Mouse (Mus musculus): ENCODE data around the gene Thbd.

The Thbd gene

GRCm38 (mm10) chr2:148407870-148408760, at the start of gene Thbd:
Thbd (minus strand) TSS chr2:148408188.
- peak; percentile 81 to 90 for DNase-seq

- DNase-seq, result no peak
Measured at GRCm38 (mm10) chr2:148455341-148455740, 47.4 kb upstream of the Thbd start.

- DNase-seq, result no peak
Measured at GRCm38 (mm10) chr2:148454014-148454542, 46.1 kb upstream of the Thbd start.

DNA sequence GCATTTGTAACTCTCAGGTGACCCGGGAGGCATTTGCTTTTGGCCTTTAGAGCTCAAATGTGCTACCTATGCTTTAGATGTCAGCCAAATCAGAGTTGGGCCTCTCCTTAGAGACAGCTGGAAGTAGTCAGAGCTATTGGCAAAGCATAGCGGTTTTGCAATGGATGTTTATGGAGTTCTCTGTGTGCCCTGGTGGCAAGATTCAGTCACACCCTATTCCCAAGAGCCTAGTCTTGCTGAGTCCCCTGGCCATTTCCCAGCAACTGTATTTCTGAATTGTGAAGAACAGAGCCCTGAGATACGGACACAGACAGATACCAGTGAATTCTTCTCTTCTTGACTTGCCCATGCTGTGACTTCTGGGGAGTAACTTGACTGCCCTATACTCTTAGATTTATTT, 45.1 kb upstream of the Thbd start:
- DNase-seq, result no peak

- no peak for DNase-seq
Measured at GRCm38 (mm10) chr2:148451498-148451897, 43.5 kb upstream of the Thbd start.

GRCm38 (mm10) chr2:148450616-148451015, 42.6 kb upstream of the Thbd start:
- no peak for DNase-seq

DNA sequence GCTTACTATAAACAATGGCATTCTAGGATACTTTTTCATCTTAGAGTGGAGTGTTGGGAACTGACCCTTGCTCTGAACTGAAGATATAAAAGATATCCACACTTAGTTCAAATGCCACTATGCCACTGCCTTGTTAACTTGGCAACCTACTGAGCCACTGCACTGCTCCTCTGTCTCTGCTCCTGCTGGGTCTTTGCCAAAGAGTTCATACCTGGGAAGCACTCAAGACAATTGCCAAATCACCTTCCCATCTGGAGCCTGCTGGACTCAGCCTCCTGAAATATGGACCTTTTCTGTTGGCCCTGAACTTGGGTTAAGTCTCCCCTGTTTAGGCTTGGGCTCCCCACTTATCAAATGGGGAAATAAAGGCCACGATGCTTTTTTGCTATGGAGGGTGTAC, 41.7 kb upstream of the Thbd start:
- peak in 1 of 2 experiments; percentile 29 for DNase-seq

DNA sequence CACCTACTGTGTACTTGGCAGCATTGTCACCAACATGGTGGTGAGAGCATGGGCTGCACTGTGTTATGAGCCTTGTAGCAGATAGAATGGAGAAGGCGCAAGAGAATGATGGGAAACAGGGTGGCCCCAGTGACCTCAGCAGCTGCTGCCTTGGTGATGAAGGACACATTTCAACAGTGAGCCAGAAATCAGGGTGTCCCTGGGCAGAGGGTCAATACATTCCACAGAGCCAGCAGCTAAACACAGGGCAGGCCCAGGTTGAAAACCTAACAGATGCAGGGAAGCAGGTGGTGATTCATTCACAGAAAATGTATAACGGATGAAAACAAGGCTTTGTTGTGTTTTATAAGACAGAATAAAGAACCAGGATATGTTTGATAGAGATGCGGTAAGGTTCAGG, 38.5 kb upstream of the Thbd start:
- DNase-seq, result no peak

DNA sequence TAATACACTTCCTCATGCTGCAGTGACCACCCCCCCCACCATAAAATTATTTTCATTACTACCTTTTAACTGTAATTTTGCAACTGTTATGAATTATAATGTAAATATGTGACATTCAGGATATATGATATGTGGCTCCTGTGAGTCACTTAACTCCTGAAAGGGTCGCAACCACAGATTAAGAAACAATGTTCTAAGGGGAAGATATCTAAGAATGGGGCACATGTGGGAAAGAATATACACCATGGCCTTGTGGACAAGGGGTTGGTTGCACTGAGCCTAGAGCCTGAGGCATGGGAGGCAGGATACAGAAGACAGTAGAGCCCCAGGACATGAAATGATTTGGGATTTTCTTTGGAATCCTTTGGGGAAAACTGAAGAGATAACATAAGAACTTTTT, 37.6 kb upstream of the Thbd start:
- no peak for DNase-seq

DNA sequence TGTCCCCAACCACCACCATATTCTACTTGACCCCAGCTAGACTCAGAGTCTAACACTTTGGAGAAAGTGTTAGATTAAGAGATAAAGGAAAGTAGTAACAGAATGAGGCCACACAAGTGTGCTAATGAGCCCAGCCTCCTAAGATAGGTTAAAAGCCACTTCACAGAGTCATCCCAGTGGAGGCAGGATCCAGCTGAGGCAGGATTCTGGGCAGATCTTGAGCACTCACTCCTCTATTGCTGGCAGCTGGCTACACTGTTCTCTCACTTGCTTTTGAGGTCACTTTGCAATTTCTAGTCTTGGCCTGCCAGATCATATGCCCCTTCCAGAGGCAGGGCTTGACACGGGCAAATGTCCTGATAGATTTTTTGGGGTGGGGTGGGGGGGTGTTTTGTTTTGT, 36.5 kb upstream of the Thbd start:
- no peak for DNase-seq

DNA sequence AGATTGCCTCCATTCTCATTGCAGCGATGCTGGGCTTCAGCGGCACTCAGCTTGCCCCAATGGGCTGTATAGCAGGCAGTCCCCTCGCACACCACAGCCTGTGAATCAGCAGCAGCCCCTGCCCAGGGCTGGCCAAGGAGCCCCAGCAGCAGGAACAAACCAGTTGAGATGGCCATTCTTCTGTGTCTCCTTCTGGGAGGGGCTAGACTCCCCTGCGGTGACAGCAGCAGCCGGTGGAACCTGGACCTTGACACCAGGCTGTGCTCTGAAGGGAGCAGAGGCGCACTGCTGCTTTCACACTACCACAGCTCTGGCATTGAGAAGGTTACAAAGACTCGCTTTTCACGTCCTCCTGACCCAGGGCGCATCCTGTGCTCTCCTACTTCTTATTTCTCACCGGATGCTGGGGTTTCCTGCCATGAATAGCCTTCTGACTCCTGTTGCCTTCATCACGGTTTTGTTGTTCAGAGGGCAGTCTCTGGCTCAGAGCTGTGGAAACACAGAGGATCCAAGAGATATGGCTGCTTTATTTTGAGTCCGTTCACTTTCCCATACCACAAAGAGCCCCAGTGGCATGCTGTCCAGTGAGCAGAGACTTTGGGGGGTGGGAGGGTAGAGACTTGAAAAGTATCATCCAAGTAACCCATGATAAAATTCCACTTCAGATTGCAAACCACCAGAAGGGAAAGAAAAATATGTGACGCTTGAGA, 35.4 kb upstream of the Thbd start, which contains the start of gene Cd93:
Gene Cd93, minus strand, starts transcription at position 315 of the 710 bp plus-strand sequence.
- DNase-seq, result peak; percentile 62 to 83

DNA sequence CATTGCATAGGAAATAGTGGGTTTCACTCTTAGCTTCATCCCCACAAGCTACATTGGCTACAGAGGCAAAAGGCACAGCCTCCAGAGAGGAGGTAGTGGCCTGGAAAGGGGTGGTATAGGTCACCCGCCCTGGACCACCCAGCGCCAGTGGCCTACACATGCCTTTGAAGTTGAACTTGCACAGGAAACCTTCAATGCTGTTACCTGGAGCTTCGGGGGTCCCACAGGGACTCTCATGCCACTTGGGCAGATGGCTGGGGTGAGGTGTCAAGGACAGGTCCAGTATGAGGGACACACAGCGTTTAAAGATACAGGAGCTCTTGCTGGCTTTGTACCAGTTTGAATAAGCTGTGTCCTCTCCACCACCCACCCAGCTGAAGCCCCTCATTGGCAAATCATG, 34.7 kb upstream of the Thbd start:
- peak in 1 of 2 experiments; percentile 36 for DNase-seq

GRCm38 (mm10) chr2:148442172-148442571, 34.2 kb upstream of the Thbd start:
- DNase-seq, result peak; percentile 24 to 39

GRCm38 (mm10) chr2:148441421-148441820, 33.4 kb upstream of the Thbd start:
- no peak for DNase-seq

DNA sequence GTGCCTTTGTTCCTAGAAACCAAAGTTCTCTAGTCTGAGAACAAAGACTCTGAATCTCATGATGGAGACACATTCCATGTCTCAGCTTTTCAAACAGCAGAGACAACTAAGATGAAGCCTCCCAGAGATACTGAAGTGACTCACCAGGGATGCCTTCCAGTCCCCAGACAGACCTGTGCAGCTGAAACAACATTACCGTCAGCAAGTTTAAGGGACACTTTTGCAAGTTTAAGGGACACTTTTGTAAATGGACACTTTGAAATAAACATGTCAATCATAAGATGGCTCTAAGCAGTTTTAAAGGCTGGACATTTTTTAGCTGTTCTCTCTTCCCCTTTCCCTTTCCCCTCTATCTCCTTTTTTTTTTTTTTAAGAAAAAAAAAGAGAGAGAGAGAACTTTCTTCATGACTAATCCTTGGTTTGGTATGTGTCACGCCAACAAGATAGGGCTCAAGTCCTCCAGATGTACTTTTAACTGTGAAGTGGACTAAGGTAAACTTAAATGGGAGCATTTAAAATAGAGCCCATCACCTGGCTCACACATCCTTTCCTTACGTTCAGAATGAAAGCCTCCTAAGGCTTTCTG, 31.8 kb upstream of the Thbd start:
- no peak for DNase-seq

DNA sequence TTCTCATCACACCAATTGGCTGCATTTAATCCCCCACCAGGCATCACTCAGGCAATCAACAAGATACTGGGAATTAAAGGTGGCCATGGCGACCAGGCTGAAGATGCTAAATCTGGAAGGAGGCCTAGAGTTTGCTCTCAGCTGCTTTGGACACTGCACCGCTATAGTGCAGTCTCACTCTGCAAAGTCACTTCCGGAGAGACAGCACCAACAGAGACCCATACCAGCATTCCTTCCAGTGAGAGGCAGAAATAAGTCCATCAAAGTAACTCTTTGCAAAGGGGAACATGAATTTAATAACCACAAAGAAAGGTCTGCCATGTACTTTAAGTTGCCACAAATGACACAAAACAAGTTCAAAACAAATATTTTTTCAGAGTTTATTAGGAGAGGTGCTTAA, 28.3 kb upstream of the Thbd start:
- no peak for DNase-seq

DNA sequence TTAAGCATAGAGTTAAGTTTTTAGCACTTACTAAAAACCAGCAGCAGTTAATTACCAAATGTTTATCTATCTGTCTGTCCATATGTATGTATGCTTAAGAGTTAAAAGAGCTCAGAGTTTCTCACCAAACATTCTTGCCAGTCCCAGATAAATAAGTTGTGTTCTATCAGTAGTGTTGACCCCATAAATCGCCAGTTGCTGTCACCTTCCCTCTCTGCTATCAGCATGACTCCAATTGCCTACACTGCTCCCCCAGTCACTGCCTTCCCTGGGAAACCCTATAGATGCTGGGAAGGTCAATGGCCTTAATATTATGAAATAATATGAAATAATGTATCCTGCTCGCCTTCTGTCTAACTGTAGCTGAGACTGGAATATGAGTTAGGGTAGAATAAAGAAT, 24.4 kb upstream of the Thbd start:
- no peak for DNase-seq

- no peak for DNase-seq
Measured at GRCm38 (mm10) chr2:148430941-148431340, 23.0 kb upstream of the Thbd start.

DNA sequence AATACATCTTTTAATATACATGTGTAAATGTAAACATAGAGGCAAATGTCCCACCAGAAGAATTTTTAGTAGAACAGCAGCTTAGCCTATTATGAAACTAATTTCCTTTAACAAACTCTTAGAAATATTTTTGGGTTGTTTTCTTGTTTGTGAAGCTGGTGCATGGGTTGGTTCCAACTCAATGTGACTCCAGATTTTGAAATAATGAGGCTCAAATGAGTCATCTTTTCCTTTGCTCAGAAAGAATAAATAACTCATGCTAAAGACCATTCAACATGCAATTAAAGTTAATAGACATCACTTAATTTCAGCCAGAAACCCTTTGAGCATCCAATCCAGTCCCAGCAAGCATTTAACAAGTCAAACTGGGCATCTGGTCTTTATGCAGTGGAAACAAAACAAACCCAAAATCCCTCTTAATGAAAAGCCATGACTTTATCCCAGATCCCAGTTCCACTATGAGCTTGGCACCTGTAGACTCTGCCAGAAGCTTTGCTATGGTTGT, 21.1 kb upstream of the Thbd start:
- DNase-seq, result no peak

DNA sequence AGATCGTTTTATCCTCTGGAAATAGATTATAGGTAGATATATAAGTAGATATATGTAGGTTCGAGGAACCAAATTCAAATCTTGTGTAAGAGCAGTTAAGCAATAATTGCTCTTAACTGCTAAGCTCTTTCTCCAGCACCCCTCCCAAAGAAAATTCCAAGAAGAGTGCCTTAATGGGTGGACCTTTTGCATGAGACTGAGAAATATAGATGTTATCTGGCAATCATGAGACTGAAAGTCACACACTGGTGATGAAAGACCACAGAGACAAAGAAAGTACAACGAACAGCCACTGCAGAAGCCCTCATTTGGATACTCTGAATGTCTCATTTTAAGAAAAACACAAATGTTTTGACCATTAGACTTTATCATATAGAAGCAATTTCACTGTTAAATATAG, 20.5 kb upstream of the Thbd start:
- DNase-seq, result no peak

DNA sequence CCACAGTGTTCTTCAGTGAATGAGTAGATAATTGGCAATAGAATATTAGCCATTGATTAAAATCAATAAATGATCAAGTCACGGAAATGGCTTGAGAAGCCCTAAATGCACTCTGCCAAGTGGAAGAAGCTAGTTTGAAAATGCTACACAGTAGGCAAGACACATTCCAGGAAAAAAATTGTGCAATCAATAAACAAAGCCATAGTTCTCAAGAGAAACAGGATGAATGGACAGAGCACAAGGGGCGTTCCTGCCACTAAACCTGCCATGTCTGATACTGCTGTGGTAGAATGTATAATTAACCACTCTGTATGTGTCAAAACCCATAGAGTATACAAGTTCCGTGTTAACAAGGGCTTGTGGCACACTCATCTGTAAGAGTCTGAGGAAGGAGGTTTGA, 19.6 kb upstream of the Thbd start:
- DNase-seq, result no peak

DNA sequence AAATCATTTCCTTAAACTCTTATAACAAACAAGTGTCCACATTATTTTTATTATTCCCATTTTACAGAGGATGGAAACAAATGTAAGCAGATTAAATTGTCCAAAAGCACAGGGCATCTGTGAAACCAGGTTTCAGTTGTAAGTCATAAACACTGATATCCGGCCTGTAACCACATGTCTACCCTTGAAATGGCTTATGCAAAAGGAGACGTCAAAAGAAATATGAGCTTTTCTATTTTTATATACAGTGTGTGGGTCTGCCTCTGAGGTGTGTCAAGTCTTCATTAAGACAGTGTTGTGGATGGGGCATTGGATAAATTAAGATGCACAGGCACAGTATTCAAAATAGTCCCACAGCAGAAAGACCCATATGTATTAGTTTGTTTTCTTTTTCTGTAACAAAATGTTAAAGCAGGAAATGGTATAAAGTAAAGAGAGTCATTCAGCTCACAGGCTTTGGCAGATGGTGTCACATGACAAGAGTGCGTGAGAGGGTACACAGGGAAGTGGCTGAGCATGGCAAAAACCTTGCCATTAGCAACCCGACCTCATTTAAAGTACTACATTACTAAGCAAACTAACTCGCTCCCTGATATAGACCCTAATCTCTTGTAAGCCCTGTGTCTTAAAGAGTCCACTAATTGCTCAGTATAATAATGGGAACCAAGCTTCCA, 17.9 kb upstream of the Thbd start:
- DNase-seq, result no peak

DNA sequence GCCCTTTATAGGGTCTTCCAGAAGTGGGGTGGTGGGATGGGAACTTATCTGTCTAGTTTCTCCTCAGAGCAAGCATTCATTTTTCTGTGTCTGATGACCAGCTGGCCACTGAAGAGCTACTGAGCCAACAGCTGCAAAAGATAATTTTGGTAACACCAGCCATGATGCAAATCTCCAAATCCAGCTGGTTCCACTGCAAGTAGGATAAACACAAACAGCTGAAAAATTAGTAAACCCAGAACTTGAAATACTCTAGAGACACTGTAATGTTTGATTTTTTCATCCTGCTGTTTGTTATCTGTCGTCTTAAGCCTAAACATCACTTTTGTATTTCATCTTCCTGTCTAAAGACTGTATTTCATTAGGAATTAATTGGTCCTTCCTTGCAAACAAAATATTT, 13.7 kb upstream of the Thbd start:
- no peak for DNase-seq
